Mouse (Mus musculus): ENCODE measurements around the gene Ccdc107. TPM values are rescaled to one million over a fixed set of nuclear protein-coding genes. Genes with fewer than 3 reads are reported as not detected.

Gene Ccdc107
- polyA plus RNA-seq, 1 experiment from 2014 or later = 109 TPM

- 70% methylated on average over 2 of the region's 2 CpGs for WGBS
- H3K9me3 ChIP-seq (ENCODE audit: control insufficient read depth, low read length) = no peaks in the 10 kb centered on the region
- H3K9ac ChIP-seq (ENCODE audit: low read length) = no peak overlapping the region
- no peaks in the 10 kb centered on the region for H3K27me3 ChIP-seq (replicated peaks; ENCODE audit: control insufficient read depth, insufficient read depth, low read length)
- peaks cover 13% of the 10 kb centered on the region for H3K4me1 ChIP-seq (replicated peaks; ENCODE audit: control insufficient read depth, insufficient read depth, low read length)
- no peak overlapping the region for H3K4me2 ChIP-seq (ENCODE audit: low read length)
- no peak for ATAC-seq (replicated peaks; ENCODE audit: low FRiP score, low TSS enrichment, low read depth)
- DNase-seq (ENCODE audit: low spot score) = no peak
- H3K4me3 ChIP-seq (ENCODE audit: low read depth, low read length) = no peak overlapping the region
- no peaks in the 10 kb centered on the region for H3K36me3 ChIP-seq (ENCODE audit: control insufficient read depth, insufficient read depth, low read length)
- H3K27ac ChIP-seq (ENCODE audit: low read depth) = no peak overlapping the region
Measured at GRCm38 (mm10) chr4:43503041-43503440, 10.3 kb downstream of the Ccdc107 start.

GRCm38 (mm10) chr4:43503506-43503905 lies 10.8 kb downstream of the Ccdc107 start:
- no peaks in the 10 kb centered on the region for H3K27me3 ChIP-seq (replicated peaks; ENCODE audit: control insufficient read depth, insufficient read depth, low read length)

GRCm38 (mm10) chr4:43504269-43504668 lies 11.6 kb downstream of the Ccdc107 start:
- no peaks in the 10 kb centered on the region for H3K27me3 ChIP-seq (replicated peaks; ENCODE audit: control insufficient read depth, insufficient read depth, low read length)
- H3K9ac ChIP-seq (ENCODE audit: low read length) = no peak overlapping the region
- H3K27ac ChIP-seq (ENCODE audit: low read depth) = no peak overlapping the region
- H3K4me3 ChIP-seq (ENCODE audit: low read depth, low read length) = no peak overlapping the region
- no peak overlapping the region for H3K4me2 ChIP-seq (ENCODE audit: low read length)
- no peaks in the 10 kb centered on the region for H3K9me3 ChIP-seq (ENCODE audit: control insufficient read depth, low read length)
- H3K36me3 ChIP-seq (ENCODE audit: control insufficient read depth, insufficient read depth, low read length) = no peaks in the 10 kb centered on the region
- H3K4me1 ChIP-seq (replicated peaks; ENCODE audit: control insufficient read depth, insufficient read depth, low read length) = peaks cover 14% of the 10 kb centered on the region; the same call in 1 of the 2 replicates
- 81% methylated on average over 4 of the region's 4 CpGs for WGBS
- ATAC-seq (replicated peaks; ENCODE audit: low FRiP score, low TSS enrichment, low read depth) = no peak
- no peak for DNase-seq (ENCODE audit: low spot score)

More at GRCm38 (mm10) chr4:43503506-43503905, 10.8 kb downstream of the Ccdc107 start:
- DNase-seq (ENCODE audit: low spot score) (no peak), ATAC-seq (replicated peaks; ENCODE audit: low FRiP score, low TSS enrichment, low read depth) (no peak)
- H3K36me3 ChIP-seq (ENCODE audit: control insufficient read depth, insufficient read depth, low read length) = no peaks in the 10 kb centered on the region
- H3K4me2 ChIP-seq (ENCODE audit: low read length) = no peak overlapping the region
- no peaks in the 10 kb centered on the region for H3K9me3 ChIP-seq (ENCODE audit: control insufficient read depth, low read length)
- H3K4me3 ChIP-seq (ENCODE audit: low read depth, low read length) = no peak overlapping the region
- 82% methylated on average over 6 of the region's 6 CpGs for WGBS
- peaks cover 11% of the 10 kb centered on the region for H3K4me1 ChIP-seq (replicated peaks; ENCODE audit: control insufficient read depth, insufficient read depth, low read length)
- no peak overlapping the region for H3K9ac ChIP-seq (ENCODE audit: low read length)
- no peak overlapping the region for H3K27ac ChIP-seq (ENCODE audit: low read depth)

DNA sequence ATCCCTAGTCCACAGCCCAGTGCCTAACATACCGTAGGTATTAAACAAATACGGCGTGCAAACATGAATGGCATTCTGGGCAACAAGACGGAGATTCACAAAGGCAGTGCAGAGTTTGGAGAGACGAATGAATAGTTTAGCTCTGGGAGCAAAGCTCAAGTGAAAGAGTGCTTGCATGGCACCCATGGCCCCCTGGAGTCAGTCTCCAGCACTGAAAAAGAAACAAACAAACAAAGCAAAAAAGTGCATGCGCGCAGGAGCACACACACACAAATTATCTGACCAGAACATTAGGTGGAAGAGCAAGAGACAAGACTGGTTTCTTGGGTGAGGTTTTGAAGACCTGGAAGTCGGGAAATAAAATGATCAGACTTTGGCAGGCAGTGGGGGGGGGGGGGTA lies 13.4 kb downstream of the Ccdc107 start:
- H3K9ac ChIP-seq (ENCODE audit: low read length) = no peak overlapping the region
- ATAC-seq (replicated peaks; ENCODE audit: low FRiP score, low TSS enrichment, low read depth) (no peak), DNase-seq (ENCODE audit: low spot score) (no peak)
- H3K27me3 ChIP-seq (replicated peaks; ENCODE audit: control insufficient read depth, insufficient read depth, low read length) = no peaks in the 10 kb centered on the region
- H3K4me3 ChIP-seq (ENCODE audit: low read depth, low read length) = no peak overlapping the region
- H3K9me3 ChIP-seq (ENCODE audit: control insufficient read depth, low read length) = no peaks in the 10 kb centered on the region
- 80% methylated on average over 8 of the region's 8 CpGs for WGBS
- no peak overlapping the region for H3K27ac ChIP-seq (ENCODE audit: low read depth)
- H3K36me3 ChIP-seq (ENCODE audit: control insufficient read depth, insufficient read depth, low read length) = no peaks in the 10 kb centered on the region
- no peak overlapping the region for H3K4me2 ChIP-seq (ENCODE audit: low read length)
- H3K4me1 ChIP-seq (replicated peaks; ENCODE audit: control insufficient read depth, insufficient read depth, low read length) = peaks cover 14% of the 10 kb centered on the region; the same call in 1 of the 2 replicates

GRCm38 (mm10) chr4:43506536-43507185 lies 14.0 kb downstream of the Ccdc107 start, which contains the start of gene Car9:
Gene Car9, plus strand, starts transcription at chr4:43506966.
- H3K27me3 ChIP-seq (replicated peaks; ENCODE audit: control insufficient read depth, insufficient read depth, low read length) = no peaks in the 10 kb centered on the region
- H3K4me3 ChIP-seq (ENCODE audit: low read depth, low read length) = peak within 1 kb of the TSS; percentile 43
- H3K4me2 ChIP-seq (ENCODE audit: low read length) = peak within 1 kb of the TSS; percentile 65
- WGBS = 52% methylated on average over 9 of the region's 9 CpGs
- peaks cover 14% of the 10 kb centered on the region; the same call in 1 of the 2 replicates for H3K4me1 ChIP-seq (replicated peaks; ENCODE audit: control insufficient read depth, insufficient read depth, low read length)
- DNase-seq (ENCODE audit: low spot score) (no peak), ATAC-seq (replicated peaks; ENCODE audit: low FRiP score, low TSS enrichment, low read depth) (no peak)
- H3K36me3 ChIP-seq (ENCODE audit: control insufficient read depth, insufficient read depth, low read length) = no peaks in the 10 kb centered on the region
- H3K9me3 ChIP-seq (ENCODE audit: control insufficient read depth, low read length) = no peaks in the 10 kb centered on the region
- H3K27ac ChIP-seq (ENCODE audit: low read depth) = no peak within 1 kb of the TSS
- no peak within 1 kb of the TSS for H3K9ac ChIP-seq (ENCODE audit: low read length)

- Histone ChIP-seq H3K27me3 (replicated peaks; ENCODE audit: control insufficient read depth, insufficient read depth, low read length) (no peaks in the 10 kb centered on the region), H3K36me3 (ENCODE audit: control insufficient read depth, insufficient read depth, low read length) (no peaks in the 10 kb centered on the region), H3K9me3 (ENCODE audit: control insufficient read depth, low read length) (no peaks in the 10 kb centered on the region), H3K4me2 (ENCODE audit: low read length) (peak overlapping the region; percentile 65), H3K9ac (ENCODE audit: low read length) (peak overlapping the region; percentile 42), H3K4me3 (ENCODE audit: low read depth, low read length) (peak overlapping the region; percentile 43), H3K4me1 (replicated peaks; ENCODE audit: control insufficient read depth, insufficient read depth, low read length) (peaks cover 14% of the 10 kb centered on the region; the same call in 1 of the 2 replicates), H3K27ac (ENCODE audit: low read depth) (no peak overlapping the region)
- ATAC-seq (replicated peaks; ENCODE audit: low FRiP score, low TSS enrichment, low read depth) = peak; percentile 32; the same call in 1 of the 2 replicates
- WGBS = 7% methylated on average over 21 of the region's 22 CpGs
- peak; percentile 70 for DNase-seq (ENCODE audit: low spot score)
Measured at GRCm38 (mm10) chr4:43507938-43508665, 15.4 kb downstream of the Ccdc107 start.

- DNase-seq (ENCODE audit: low spot score) = peak; percentile 82
- peaks cover 14% of the 10 kb centered on the region; the same call in 1 of the 2 replicates for H3K4me1 ChIP-seq (replicated peaks; ENCODE audit: control insufficient read depth, insufficient read depth, low read length)
- ATAC-seq (replicated peaks; ENCODE audit: low FRiP score, low TSS enrichment, low read depth) = peak; percentile 77
- 3% methylated on average over 13 of the region's 13 CpGs for WGBS
- H3K36me3 ChIP-seq (ENCODE audit: control insufficient read depth, insufficient read depth, low read length) = no peaks in the 10 kb centered on the region
- peak overlapping the region; percentile 43 for H3K4me3 ChIP-seq (ENCODE audit: low read depth, low read length)
- H3K27me3 ChIP-seq (replicated peaks; ENCODE audit: control insufficient read depth, insufficient read depth, low read length) = no peaks in the 10 kb centered on the region
- no peaks in the 10 kb centered on the region for H3K9me3 ChIP-seq (ENCODE audit: control insufficient read depth, low read length)
- peak overlapping the region; percentile 65 for H3K4me2 ChIP-seq (ENCODE audit: low read length)
- no peak overlapping the region for H3K27ac ChIP-seq (ENCODE audit: low read depth)
- peak overlapping the region; percentile 42 for H3K9ac ChIP-seq (ENCODE audit: low read length)
Measured at GRCm38 (mm10) chr4:43508666-43508997, 15.9 kb downstream of the Ccdc107 start.

- H3K4me3 ChIP-seq (ENCODE audit: low read depth, low read length) = 0 out of 2 replicates have a peak overlapping the region, but pooled peaks have one; percentile 43
- ATAC-seq (replicated peaks; ENCODE audit: low FRiP score, low TSS enrichment, low read depth) = no peak
- no peaks in the 10 kb centered on the region for H3K36me3 ChIP-seq (ENCODE audit: control insufficient read depth, insufficient read depth, low read length)
- H3K27me3 ChIP-seq (replicated peaks; ENCODE audit: control insufficient read depth, insufficient read depth, low read length) = no peaks in the 10 kb centered on the region
- DNase-seq (ENCODE audit: low spot score) = no peak
- H3K9me3 ChIP-seq (ENCODE audit: control insufficient read depth, low read length) = no peaks in the 10 kb centered on the region
- H3K4me2 ChIP-seq (ENCODE audit: low read length) = peak overlapping the region; percentile 65
- H3K9ac ChIP-seq (ENCODE audit: low read length) = no peak overlapping the region
- H3K4me1 ChIP-seq (replicated peaks; ENCODE audit: control insufficient read depth, insufficient read depth, low read length) = peaks cover 14% of the 10 kb centered on the region; the same call in 1 of the 2 replicates
- H3K27ac ChIP-seq (ENCODE audit: low read depth) = 0 out of 2 replicates have a peak overlapping the region, but pooled peaks have one; percentile 16
- WGBS = 43% methylated on average over 9 of the region's 9 CpGs
Measured at GRCm38 (mm10) chr4:43509109-43509508, 16.4 kb downstream of the Ccdc107 start.

Data from intestine, embryonic 14.5 days (tissue).